Mouse (Mus musculus) liver, adult 2 months (tissue): ENCODE data around the gene Acp1. TPM values are rescaled to one million over a fixed set of nuclear protein-coding genes. Genes with fewer than 3 reads are reported as not detected.

Experiments
- DNase-seq: peaks from one replicate; pipeline ENCODE4 v3.0.0-alpha.2; 2011; ENCODE audit warnings: low read depth, low spot score; ENCODE audit errors: extremely low read depth
- H3K27ac ChIP-seq: fragments of 200-500 bp; replicated peaks from 2 replicates; pipeline ENCODE4 v1.5.1; 2012; ENCODE audit warnings: low read depth, mild to moderate bottlenecking, control low read depth, inconsistent platforms, low read length; ENCODE audit not compliant: insufficient read depth
- H3K27me3 ChIP-seq: fragments of 200-500 bp; 2 replicates; pipeline ENCODE4 v1.6.1; 2012; ENCODE audit warnings: mild to moderate bottlenecking, moderate library complexity, low read length, inconsistent platforms; ENCODE audit not compliant: control insufficient read depth, insufficient read depth
- H3K36me3 ChIP-seq: fragments of 200-500 bp; 2 replicates; pipeline ENCODE4 v1.6.1; 2012; ENCODE audit warnings: low read length, inconsistent platforms; ENCODE audit not compliant: control insufficient read depth, insufficient read depth
- H3K4me1 ChIP-seq: fragments of 200-500 bp; 2 replicates; pipeline ENCODE4 v1.6.1; 2011; ENCODE audit warnings: low read length; ENCODE audit not compliant: control insufficient read depth, insufficient read depth
- H3K4me3 ChIP-seq: fragments of 200-500 bp; 2 replicates; pipeline ENCODE4 v1.5.1; 2011; ENCODE audit warnings: low read depth, mild to moderate bottlenecking, control low read depth, low read length, moderate library complexity; ENCODE audit not compliant: insufficient read depth
- H3K79me2 ChIP-seq: fragments of 200-500 bp; 2 replicates; pipeline ENCODE4 v1.6.1; 2012; ENCODE audit warnings: inconsistent platforms, mild to moderate bottlenecking, low read length, moderate library complexity; ENCODE audit not compliant: control insufficient read depth, insufficient read depth
- H3K9ac ChIP-seq: fragments of 200-500 bp; 2 replicates; pipeline ENCODE4 v1.6.1; 2012; ENCODE audit warnings: low read depth, mild to moderate bottlenecking, control low read depth, inconsistent platforms, low read length
- CTCF ChIP-seq: fragments of 200-500 bp; IDR thresholded peaks from 2 replicates; pipeline ENCODE4 v1.5.1; 2011; ENCODE audit warnings: low read depth, low read length, control low read depth
- POLR2A ChIP-seq: fragments of 200-500 bp; IDR thresholded peaks from 2 replicates; pipeline ENCODE4 v1.6.1; 2011; ENCODE audit warnings: low read length, control low read depth; ENCODE audit not compliant: insufficient read depth; ENCODE audit errors: extremely low read depth
- WGBS: fragments of 180-500 bp; shearing (Covaris S2); methylation state at CpG from one replicate; pipeline ENCODE4 v1.1.7; 2018; 5-methylcytosine and 5-hydroxymethylcytosine counted together
- polyA plus RNA-seq: library from polyadenylated mRNA; depleted of rRNA; stranded (reverse); fragments of >200 nt; gene quantifications from 2 replicates; pipeline ENCODE4 v1.2.3, GENCODE M21; 2012
- total RNA-seq: library from RNA; depleted of rRNA; stranded (reverse); fragments of >200 nt; gene quantifications from 2 replicates; pipeline ENCODE4 v1.2.3, GENCODE M21; 2014

The Acp1 gene
- total and polyA plus RNA-seq, 2 experiments: 9.3 to 75.0 TPM

DNA sequence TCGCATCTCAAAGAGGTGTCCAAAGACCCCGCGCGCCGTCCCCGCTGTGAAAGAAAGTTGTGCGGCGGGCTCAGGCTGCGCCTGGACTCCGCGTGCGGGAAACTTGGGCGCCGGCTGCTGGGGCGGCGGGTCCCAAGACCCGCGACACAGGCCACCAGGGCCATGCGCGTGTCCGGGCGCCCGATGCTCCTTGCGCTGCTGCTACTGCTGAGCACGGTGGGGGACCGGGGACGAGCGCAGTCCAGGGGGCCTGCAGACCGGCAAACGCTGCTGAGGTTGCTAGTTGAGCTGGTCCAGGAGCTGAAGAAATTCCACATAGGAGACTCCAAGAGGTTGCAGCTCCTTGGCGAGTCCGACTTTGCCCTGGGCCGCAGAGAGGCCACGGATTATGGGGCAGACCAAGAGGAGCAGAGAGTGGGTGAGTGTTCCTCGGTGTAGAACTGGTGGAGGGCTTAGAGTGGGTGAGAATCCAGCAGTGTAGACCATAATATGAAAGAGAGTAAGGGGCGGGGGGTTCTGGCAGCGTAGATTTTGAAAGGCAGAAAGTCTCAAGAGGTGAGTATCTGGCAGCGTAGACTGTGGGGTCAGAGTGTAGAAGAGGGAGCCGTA, 26.7 kb downstream of the Acp1 start:
- Histone ChIP-seq H3K36me3 (no peaks in the 10 kb centered on the region), H3K79me2 (no peaks in the 10 kb centered on the region), H3K4me1 (no peaks in the 10 kb centered on the region; the same call in 1 of the 2 replicates), H3K4me3 (no peak overlapping the region), H3K9ac (no peak overlapping the region), H3K27me3 (peaks cover 15% of the 10 kb centered on the region), H3K27ac (no peak overlapping the region)
- no peak for DNase-seq
- no peak for TF ChIP-seq POLR2A
- 11% methylated on average over 39 of the region's 39 CpGs for WGBS

DNA sequence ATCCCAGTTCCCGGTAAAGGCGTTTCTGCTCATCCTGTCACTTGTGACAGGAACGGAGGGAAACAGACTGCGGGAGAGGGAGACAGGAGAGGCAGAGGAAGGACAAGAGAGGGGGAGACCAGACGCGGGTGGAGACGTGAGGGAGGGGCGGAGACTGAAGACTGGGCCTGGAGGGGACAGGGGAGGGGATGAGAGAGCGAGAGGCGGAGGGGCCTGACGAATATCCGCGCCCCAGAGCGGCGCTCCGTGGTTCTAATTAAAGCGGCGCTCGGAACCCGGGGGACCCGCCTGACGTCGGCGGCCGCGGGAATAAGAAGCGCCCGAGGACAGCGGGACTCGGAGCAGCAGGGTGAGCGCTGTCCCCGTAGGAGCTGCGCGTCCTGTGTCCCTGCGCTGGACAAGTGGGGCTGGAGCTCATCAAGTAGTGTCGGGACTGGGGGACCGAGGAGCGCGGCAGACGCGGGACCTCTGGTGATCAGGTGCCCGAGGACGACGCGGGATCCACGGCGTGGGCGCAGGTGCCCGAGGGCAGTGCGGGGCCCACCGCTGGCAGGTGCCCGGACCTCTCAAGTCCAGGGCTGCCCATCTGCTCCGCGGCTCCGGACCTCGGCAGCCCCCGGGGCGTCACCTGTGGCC, 27.3 kb downstream of the Acp1 start, which contains the start of gene Alkal2:
Gene Alkal2, plus strand, starts transcription at position 337 of the 636 bp plus-strand sequence.
- no peak within 1 kb of the TSS for H3K4me3 ChIP-seq
- TF ChIP-seq CTCF (no peak), POLR2A (no peak)
- no peak within 1 kb of the TSS for H3K9ac ChIP-seq
- 2% methylated on average over 57 of the region's 58 CpGs for WGBS
- no peak for DNase-seq
- H3K4me1 ChIP-seq: no peaks in the 10 kb centered on the region; the same call in 1 of the 2 replicates
- H3K79me2 ChIP-seq: no peaks in the 10 kb centered on the region
- no peaks in the 10 kb centered on the region for H3K36me3 ChIP-seq
- peaks cover 15% of the 10 kb centered on the region for H3K27me3 ChIP-seq
- H3K27ac ChIP-seq: no peak within 1 kb of the TSS

DNA sequence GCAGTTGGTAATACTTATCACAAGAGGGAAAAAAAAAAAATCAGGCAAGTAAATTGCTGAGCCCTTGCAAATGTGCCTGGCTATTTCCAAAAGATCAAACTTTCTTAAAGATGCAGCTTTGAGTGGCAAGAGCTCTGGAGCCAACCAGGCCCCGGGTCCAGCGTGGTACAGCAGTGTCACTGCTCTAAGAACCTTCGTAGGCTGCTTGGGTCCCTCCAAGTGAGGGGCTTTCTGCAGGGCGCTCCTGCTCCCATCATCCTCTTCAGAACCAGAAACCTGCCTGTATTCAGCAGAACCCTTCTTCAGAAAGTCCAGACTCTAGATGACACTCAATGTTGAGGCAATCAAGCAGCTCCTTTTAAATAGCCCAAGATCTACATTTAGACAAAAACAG, 27.8 kb downstream of the Acp1 start:
- TF ChIP-seq CTCF (no peak), POLR2A (no peak)
- no peaks in the 10 kb centered on the region for H3K79me2 ChIP-seq
- H3K4me3 ChIP-seq: no peak overlapping the region
- DNase-seq: no peak
- no peaks in the 10 kb centered on the region; the same call in 1 of the 2 replicates for H3K4me1 ChIP-seq
- H3K27me3 ChIP-seq: peaks cover 15% of the 10 kb centered on the region
- no peaks in the 10 kb centered on the region for H3K36me3 ChIP-seq
- H3K27ac ChIP-seq: no peak overlapping the region
- WGBS: 18% methylated on average over 4 of the region's 4 CpGs
- no peak overlapping the region for H3K9ac ChIP-seq

DNA sequence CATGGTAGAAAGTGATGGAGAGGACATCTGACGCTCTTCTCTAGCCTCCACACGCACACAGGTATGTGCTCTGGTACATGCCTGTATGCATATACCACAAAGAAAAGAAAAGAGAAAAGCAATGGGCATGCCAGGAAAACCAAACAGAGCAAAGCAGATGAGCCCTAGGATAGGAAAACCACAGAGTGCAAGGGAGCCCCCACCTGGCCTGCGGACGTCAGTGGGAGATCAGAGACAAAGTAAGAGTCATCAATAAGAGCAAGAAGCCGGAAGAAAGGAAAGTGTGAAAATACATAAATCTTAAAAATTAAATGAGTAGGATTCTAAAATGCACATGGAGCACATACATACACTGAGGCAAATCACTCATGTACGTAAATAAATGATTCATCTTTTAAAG, 31.9 kb downstream of the Acp1 start:
- H3K9ac ChIP-seq: no peak overlapping the region
- no peaks in the 10 kb centered on the region for H3K79me2 ChIP-seq
- no peak overlapping the region for H3K27ac ChIP-seq
- H3K36me3 ChIP-seq: no peaks in the 10 kb centered on the region
- 69% methylated on average over 6 of the region's 6 CpGs for WGBS
- peaks cover 6% of the 10 kb centered on the region for H3K27me3 ChIP-seq
- H3K4me1 ChIP-seq: no peaks in the 10 kb centered on the region
- TF ChIP-seq POLR2A (no peak), CTCF (no peak)
- DNase-seq: no peak
- no peak overlapping the region for H3K4me3 ChIP-seq

DNA sequence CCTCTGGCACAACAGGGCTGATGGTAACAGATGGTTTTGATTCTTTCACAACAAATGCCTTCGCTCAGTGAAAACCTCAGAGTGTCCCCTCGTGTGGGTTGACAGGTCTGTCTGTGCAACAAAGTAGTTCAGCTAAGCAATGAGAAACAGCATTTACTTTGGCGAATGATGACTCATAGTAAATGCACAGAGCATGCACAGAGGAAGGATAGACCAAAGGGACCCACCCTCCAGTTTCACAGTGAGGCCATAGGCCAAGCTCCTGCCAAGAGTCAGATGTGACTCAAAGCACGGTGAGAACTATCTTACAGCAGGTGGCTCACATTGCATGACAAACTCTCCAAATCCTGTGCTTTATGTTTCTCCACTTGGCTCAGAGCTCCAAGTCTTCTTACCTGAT, 45.6 kb downstream of the Acp1 start:
- WGBS: 85% methylated on average over 4 of the region's 4 CpGs

DNA sequence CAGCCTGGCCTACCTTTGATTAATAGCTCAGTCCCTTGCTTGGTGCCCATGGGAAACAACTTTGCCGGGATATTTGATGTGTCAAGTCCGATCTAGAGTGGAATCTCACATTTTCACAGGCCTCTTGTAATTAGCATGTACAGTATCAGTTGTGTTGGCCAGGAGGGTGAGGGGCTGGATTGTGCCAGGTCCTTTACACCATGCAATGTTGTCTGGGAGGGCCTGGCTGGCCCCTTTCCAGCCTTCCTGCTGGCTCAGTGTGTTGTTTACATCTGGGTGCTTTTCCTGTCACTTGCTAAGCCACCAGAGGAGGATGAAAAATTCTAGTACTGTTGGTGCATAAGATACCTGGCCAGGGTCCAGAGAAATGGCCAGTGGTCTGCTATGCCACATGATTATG, 47.0 kb downstream of the Acp1 start:
- H3K27ac ChIP-seq: no peak overlapping the region
- no peaks in the 10 kb centered on the region for H3K36me3 ChIP-seq
- no peak overlapping the region for H3K4me3 ChIP-seq
- DNase-seq: no peak
- H3K79me2 ChIP-seq: no peaks in the 10 kb centered on the region
- no peak overlapping the region for H3K9ac ChIP-seq
- no peaks in the 10 kb centered on the region for H3K27me3 ChIP-seq
- 81% methylated on average over 2 of the region's 2 CpGs for WGBS
- no peaks in the 10 kb centered on the region for H3K4me1 ChIP-seq
- TF ChIP-seq CTCF: no peak
- no peak for TF ChIP-seq POLR2A

More for the DNA sequence above, 45.6 kb downstream of the Acp1 start:
- TF ChIP-seq POLR2A (no peak), CTCF (no peak)
- Histone ChIP-seq H3K27me3 (no peaks in the 10 kb centered on the region), H3K4me3 (no peak overlapping the region), H3K79me2 (no peaks in the 10 kb centered on the region), H3K4me1 (no peaks in the 10 kb centered on the region), H3K36me3 (no peaks in the 10 kb centered on the region), H3K9ac (no peak overlapping the region), H3K27ac (no peak overlapping the region)
- DNase-seq: no peak
